Mouse (Mus musculus): ENCODE results near the gene Tspan5.
A peak's percentile ranks its signal among the peaks of the same experiment; 100 is the strongest.

The Tspan5 gene

DNA sequence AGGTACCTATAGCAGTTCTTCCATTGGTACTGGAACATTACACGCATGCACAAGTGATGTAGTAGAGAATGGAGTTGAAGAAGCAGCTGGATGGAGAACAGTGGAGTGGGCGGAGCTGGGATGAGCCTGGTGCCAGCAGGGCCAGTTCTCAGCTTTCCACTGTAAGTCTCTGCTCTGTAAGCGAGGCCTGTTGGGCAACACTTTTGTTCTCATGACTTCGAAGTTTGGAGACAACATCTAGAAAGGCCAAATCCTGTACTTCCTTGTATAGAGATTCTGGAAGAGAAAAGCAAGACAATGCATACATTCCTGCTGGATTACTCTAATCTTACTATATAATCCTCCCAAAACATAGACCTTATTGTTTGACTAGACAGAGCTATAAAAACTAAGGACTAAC lies 185.4 kb downstream of the Tspan5 start:
- DNase-seq (ENCODE audit: low spot score in 2 of 2), result no peak

DNA sequence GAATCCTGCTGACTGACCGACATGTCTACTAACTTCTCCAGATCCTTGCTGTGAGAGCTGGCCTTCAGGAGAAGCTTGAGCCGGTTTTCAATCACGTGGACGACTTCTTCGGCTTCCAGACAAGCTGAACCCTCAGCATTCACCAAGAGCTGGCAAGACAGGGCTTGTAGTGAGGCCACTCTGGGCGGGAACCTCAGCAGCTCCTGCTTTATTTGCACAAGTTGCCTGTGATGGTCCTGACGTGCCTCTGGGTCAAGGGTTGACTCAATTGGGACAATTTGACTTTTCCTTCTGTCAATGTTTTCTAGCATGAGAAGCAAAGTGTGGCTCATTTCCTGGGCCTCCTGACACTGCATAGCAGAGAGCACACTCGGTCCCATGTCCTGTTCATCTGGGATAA lies 194.8 kb downstream of the Tspan5 start:
- DNase-seq (ENCODE audit: low spot score in 2 of 2), result no peak

DNA sequence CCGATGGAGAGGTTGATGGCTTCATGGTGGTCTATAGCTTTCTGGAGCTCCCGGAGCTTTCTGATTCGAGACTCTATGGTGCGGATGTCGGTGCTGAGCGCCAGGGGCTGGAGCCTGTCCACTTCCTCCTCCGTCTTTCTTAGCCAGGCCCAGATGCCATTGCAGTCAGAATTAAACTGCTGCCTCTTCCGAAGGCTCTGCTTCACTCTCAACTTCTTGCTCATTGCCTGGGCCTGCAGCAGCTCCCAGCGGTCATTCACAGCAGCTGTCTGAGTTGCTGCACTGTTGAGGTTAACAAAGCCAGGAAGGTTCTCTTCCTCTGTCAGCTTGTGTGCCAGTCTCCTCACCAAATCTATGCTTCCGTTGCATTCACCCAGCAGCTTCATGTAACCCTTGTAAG lies 195.2 kb downstream of the Tspan5 start:
- no peak for DNase-seq (ENCODE audit: low spot score in 2 of 2)

DNA sequence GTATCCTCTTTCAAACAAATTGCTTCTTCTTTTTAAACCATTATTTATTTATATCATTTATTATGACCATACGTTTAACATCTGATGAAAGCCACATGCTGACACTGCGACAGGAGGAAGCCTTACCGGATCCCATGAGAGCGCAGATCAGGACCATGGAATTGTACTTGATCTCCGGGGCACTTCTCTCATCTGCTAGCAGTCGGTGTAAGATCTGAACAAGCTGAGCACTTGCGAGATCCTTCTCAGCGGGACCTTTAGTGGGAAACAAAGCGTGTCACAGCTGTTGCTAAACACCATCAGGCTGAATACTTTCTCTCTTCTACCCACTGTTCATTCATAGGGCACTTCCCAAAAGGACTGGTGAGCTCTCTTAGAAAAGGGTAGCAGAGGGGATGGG lies 199.6 kb downstream of the Tspan5 start:
- no peak for DNase-seq (ENCODE audit: low spot score in 2 of 2)

DNA sequence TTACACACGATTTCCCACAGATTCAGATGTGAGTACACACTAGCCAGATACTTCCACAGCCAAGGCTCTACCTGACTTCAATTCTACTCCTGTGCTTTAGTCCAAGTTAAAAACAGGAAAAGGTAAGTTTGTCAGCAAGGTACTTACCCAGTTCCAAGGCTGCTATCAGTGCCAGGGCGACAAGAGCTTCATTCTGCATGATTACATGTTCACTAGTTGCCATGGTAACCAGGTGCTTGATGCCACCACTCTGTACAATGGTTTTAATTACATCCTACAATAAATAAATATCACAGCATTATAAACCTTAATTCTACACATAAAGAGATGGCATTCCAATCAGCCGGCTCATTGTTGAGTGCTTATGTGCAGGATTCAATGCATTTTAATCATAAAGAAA lies 203.5 kb downstream of the Tspan5 start:
- no peak for DNase-seq (ENCODE audit: low spot score in 2 of 2)

DNA sequence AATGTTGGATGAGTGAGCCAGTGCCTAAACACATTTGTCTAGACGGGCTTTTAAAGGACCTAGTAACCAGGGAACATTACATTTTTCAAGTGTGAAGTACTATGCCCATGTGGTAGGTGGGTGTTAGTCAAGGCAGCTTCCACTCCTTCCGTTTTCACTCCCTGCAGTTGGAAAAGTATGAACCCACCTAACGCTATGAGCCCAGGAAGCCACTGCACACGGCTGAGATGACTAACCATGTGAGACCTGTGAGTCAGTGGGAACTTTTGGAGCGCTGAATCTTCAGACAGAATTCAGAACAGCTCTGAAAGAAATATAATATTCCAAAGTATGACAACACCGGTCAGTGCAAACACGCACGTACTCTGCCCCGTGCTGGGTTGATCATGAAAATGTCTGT lies 207.1 kb downstream of the Tspan5 start:
- DNase-seq (ENCODE audit: low spot score in 2 of 2), result peak; percentile 65 to 74

DNA sequence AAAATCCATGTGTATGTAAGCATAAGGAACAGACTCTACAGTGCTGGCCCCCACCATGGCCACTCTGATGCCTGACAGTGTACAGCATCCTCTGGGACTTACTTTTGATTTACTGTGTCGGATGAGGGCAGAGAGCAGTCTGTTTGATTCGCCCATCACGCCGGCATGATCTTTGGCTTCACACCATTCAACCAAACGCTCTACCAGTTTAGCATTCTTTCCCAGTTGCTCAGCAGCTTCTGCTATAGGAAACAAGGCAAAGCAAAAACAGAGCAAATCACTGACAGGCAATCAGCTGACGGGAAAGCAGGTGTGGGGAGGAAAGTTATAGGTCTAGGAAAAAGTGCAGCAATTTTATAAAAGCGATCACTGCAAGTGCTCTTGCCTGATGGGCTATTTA lies 213.2 kb downstream of the Tspan5 start:
- no peak for DNase-seq (ENCODE audit: low spot score in 2 of 2)

Data from right cerebral cortex, adult 2 months (tissue).